Mouse (Mus musculus) megakaryocyte, embryonic 14.5 days (primary cell): ENCODE measurements around the gene Hipk2. TPM values are rescaled to one million over a fixed set of nuclear protein-coding genes. Genes with fewer than 3 reads are reported as not detected.

ENCODE experiments used
- H3K27me3 ChIP-seq: replicated peaks from 2 replicates; pipeline ENCODE3; 2012; ENCODE audit warnings: inconsistent platforms
- H3K36me3 ChIP-seq: replicated peaks from 2 replicates; pipeline ENCODE3; 2012; ENCODE audit warnings: low read length, inconsistent platforms, mixed read lengths
- H3K4me1 ChIP-seq: 2 replicates; pipeline ENCODE4 v1.6.1; 2012; ENCODE audit warnings: inconsistent platforms
- H3K4me3 ChIP-seq: replicated peaks from 2 replicates; pipeline ENCODE3; 2012; ENCODE audit warnings: moderate library complexity, mild to moderate bottlenecking, inconsistent platforms
- H3K9me3 ChIP-seq: 2 replicates; pipeline ENCODE4 v1.6.1; 2012; ENCODE audit warnings: inconsistent platforms
- FLI1 ChIP-seq: IDR thresholded peaks from 2 replicates; pipeline ENCODE4 v1.6.1; 2012; ENCODE audit warnings: low read length, inconsistent platforms, mixed read lengths
- GATA1 ChIP-seq: IDR thresholded peaks from 3 replicates; pipeline ENCODE4 v1.6.1; 2012; ENCODE audit warnings: mixed read lengths, low read length, inconsistent platforms, borderline replicate concordance
- polyA plus RNA-seq: library from polyadenylated mRNA; stranded (reverse); fragments of >175 nt; gene quantifications from 2 replicates; pipeline ENCODE4 v1.2.3, GENCODE M21; 2012; ENCODE audit warnings: low replicate concordance; ENCODE audit not compliant: insufficient read depth

Gene Hipk2
- polyA plus RNA-seq, 1 experiment = 102 TPM

DNA sequence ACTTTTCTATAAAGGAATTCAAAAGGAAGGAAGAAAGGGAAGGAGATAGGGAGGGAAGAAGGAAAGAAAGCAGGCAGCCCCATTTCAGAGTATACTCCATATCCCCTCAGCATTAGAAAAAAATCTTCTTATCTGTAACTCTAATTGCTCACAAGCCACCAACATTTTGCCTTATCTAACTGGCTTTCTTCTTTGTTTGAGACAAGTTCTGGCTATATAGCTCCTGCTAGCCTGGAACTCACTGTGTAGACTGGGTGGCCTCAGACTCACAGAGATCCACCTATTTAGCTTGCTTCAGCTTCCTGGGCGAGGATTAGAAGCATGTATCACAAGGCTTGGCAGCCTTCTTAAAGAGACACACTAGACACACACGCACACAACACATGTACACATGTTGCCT lies 24.2 kb downstream of the Hipk2 start:
- TF ChIP-seq FLI1 (no peak), GATA1 (no peak)
- H3K4me3 ChIP-seq = peak overlapping the region; percentile 66
- no peaks in the 10 kb centered on the region for H3K9me3 ChIP-seq
- no peaks in the 10 kb centered on the region for H3K27me3 ChIP-seq
- H3K4me1 ChIP-seq = peaks cover 98% of the 10 kb centered on the region
- H3K36me3 ChIP-seq = peaks cover 27% of the 10 kb centered on the region

GRCm38 (mm10) chr6:38850715-38851259 lies 25.2 kb downstream of the Hipk2 start:
- Histone ChIP-seq H3K4me3 (no peak overlapping the region), H3K27me3 (no peaks in the 10 kb centered on the region), H3K4me1 (peaks cover 99% of the 10 kb centered on the region), H3K36me3 (peaks cover 25% of the 10 kb centered on the region), H3K9me3 (no peaks in the 10 kb centered on the region)
- TF ChIP-seq FLI1 = no peak
- no peak for TF ChIP-seq GATA1

DNA sequence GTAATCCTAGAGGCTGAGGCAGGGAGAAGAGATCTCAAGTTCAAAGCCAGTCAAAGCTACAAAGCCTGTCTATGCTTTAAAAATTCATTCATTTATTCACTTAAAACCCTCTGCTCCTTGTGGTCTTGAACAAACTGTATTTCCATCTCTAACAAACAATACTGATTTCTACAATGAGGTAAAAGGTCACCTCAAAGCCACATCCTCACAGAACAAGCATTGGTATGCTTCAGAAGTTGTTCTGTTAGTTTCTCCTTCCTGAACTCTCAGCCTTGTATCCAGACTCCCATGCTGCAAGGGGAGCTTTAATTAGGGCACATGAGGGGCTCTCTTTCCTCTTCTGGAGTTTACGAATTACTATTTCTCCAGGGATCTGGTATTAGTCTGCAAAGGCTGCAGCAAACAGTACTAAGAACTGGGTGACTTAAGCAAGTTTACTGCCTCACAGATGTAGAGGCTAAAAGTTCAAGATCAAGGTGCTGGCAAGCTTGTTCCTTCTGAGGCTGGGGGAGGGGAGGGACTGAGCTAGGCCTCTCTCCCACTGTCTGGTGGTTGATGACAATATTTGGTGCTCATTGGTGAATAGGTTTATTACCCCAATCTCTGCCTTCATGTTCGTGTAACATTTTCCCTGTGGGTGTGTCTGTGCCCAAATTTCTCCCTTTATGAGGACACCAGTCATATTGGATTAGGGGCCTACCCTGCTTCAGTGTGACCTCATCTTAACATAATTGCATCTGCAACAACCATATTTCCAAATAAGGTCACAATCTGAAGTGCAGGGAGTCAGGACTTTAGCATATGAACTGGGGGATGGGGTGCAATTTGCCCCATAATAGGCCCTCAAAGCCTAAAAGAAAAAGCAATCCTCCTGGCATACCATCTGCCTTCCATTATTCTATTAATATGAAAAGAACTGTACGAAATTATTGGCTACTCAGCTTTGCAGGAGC lies 27.7 kb downstream of the Hipk2 start:
- peaks cover 31% of the 10 kb centered on the region for H3K36me3 ChIP-seq
- H3K9me3 ChIP-seq = no peaks in the 10 kb centered on the region
- no peaks in the 10 kb centered on the region for H3K27me3 ChIP-seq
- TF ChIP-seq GATA1 (no peak), FLI1 (no peak)
- H3K4me3 ChIP-seq = peak overlapping the region; percentile 21
- H3K4me1 ChIP-seq = peaks cover 97% of the 10 kb centered on the region

DNA sequence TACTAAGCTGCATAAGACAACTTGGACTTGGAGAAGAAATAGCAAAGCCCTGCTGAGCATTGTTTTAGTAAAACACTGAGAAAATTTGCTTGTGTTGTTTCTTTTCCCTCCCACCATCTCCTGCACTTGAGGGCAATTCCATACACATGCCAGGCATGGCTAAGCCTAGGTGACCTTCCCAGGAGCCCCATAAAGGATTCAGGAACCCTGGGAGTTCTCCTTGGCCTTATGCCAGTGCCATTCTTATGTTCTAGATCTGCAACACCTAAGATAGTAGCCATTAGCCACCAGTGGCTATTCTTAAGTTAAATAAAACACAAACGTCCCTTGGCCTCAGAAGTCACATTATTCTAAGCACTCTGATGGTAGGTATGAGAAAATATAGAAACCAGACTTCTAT lies 28.5 kb downstream of the Hipk2 start:
- Histone ChIP-seq H3K27me3 (no peaks in the 10 kb centered on the region), H3K4me1 (peaks cover 97% of the 10 kb centered on the region), H3K36me3 (peaks cover 37% of the 10 kb centered on the region), H3K9me3 (no peaks in the 10 kb centered on the region), H3K4me3 (no peak overlapping the region)
- TF ChIP-seq FLI1 (no peak), GATA1 (no peak)

DNA sequence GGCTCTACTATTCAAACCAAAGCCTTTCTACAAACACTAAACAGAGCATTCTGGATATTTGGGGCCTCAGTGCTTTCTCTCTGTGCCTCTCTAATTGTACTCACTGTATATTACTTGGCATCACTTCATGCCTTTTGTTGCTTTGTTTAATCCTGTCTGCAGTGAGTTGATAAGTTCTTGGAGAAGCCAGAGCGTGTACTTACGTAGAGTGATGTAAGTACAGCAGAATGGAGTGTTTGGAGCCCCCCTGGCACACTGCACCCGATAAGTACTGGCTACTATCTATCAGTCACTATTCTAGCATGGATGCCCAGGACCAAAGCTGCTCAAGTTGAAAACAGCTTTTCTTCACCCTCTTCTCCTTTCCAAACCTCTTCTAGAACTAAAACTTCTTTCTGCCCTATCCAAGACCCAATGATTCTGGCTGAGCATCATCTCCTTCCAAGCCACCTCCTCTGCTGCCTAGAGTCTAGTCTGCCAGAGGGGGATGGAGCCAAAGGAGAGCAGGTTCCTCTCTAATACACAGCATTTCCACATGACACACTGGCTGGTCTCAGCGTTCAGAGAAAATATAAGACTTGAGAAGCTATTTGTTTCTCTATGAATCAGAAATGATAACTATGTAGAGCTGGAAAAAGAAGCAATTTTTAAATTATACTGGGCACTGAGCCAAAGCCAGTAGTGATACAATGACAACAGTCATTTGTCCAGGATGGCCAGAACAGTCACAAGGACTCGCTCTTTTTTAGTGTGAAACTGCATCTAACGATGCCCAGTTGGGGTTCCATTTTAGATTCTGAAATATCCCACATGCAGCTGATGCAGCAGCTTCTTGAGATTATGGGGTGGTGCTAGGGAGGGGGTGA lies 29.4 kb downstream of the Hipk2 start:
- Histone ChIP-seq H3K4me3 (no peak overlapping the region), H3K36me3 (peaks cover 34% of the 10 kb centered on the region), H3K27me3 (no peaks in the 10 kb centered on the region), H3K9me3 (no peaks in the 10 kb centered on the region), H3K4me1 (peaks cover 97% of the 10 kb centered on the region)
- no peak for TF ChIP-seq GATA1
- TF ChIP-seq FLI1 = no peak

DNA sequence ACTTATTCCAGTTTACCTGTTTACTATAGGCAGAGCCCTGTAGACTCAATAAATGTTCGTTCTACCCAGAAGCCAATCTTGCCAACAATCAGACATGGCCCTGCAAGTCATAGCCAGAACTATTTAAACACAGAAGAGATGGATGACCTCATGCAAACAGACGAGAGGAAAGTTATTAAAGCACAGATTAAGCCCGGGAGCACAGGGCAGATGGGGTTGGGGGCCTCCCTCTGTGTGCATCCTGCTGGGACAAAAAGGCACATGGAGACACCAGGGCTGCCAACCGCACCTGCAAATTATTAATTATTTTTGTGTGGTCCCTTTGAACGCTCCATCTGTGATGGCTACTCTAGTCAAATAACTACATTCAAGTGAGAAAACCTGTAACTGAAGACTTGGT lies 30.1 kb downstream of the Hipk2 start:
- Histone ChIP-seq H3K4me1 (peaks cover 98% of the 10 kb centered on the region), H3K4me3 (no peak overlapping the region), H3K36me3 (peaks cover 36% of the 10 kb centered on the region), H3K27me3 (no peaks in the 10 kb centered on the region), H3K9me3 (no peaks in the 10 kb centered on the region)
- TF ChIP-seq GATA1 = no peak
- no peak for TF ChIP-seq FLI1

DNA sequence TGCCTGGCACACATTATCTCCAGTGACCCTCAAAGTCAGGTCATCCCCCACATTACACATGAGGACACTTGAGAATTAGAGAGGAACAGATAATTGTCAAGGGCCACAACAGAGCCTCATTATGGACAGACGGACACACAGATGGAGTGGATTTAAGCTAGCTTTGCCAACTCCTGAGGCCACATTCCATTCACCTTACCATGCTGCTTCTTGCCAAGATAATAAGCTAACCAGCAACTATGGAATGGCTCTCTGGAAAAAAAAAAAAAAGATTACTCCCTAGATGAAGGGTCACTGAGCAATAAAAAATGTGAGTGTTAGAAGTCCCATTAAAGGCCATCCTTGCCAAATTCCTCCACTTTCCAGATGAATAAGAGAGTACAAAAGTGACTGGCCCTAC lies 30.8 kb downstream of the Hipk2 start:
- TF ChIP-seq GATA1 (no peak), FLI1 (no peak)

GRCm38 (mm10) chr6:38841551-38841950 lies 34.4 kb downstream of the Hipk2 start:
- no peaks in the 10 kb centered on the region for H3K9me3 ChIP-seq
- TF ChIP-seq FLI1 (no peak), GATA1 (no peak)
- H3K36me3 ChIP-seq = peaks cover 76% of the 10 kb centered on the region
- peaks cover 98% of the 10 kb centered on the region for H3K4me1 ChIP-seq
- no peak overlapping the region for H3K4me3 ChIP-seq
- no peaks in the 10 kb centered on the region for H3K27me3 ChIP-seq

More for the DNA sequence above, 30.8 kb downstream of the Hipk2 start:
- Histone ChIP-seq H3K9me3 (no peaks in the 10 kb centered on the region), H3K4me3 (no peak overlapping the region), H3K4me1 (peaks cover 98% of the 10 kb centered on the region), H3K27me3 (no peaks in the 10 kb centered on the region), H3K36me3 (peaks cover 41% of the 10 kb centered on the region)

GRCm38 (mm10) chr6:38840780-38841179 lies 35.2 kb downstream of the Hipk2 start:
- TF ChIP-seq GATA1 = no peak
- TF ChIP-seq FLI1 = no peak
- Histone ChIP-seq H3K27me3 (no peaks in the 10 kb centered on the region), H3K4me3 (no peak overlapping the region), H3K4me1 (peaks cover 98% of the 10 kb centered on the region), H3K36me3 (peaks cover 79% of the 10 kb centered on the region), H3K9me3 (no peaks in the 10 kb centered on the region)

DNA sequence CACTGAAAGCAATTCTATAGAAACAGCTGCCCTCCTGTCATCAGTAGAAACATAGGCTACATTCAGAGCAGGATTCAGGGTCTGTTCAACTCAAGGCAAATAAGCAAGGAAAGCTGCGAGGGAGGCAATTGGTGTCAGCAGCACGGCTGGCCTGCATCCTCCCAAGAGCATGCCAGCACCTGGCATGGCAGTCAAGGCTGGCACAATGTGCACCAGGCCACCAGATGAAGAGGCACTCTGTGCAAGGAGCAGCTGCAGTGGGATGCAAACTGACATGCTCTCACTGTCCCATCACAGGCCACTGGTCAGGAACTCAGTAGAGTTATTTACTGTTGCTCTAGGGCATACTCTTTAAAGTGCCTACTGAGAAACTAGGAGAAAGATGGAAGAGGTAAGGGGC lies 35.6 kb downstream of the Hipk2 start:
- Histone ChIP-seq H3K9me3 (no peaks in the 10 kb centered on the region), H3K4me1 (peaks cover 98% of the 10 kb centered on the region), H3K36me3 (peaks cover 75% of the 10 kb centered on the region), H3K4me3 (peak overlapping the region; percentile 38), H3K27me3 (no peaks in the 10 kb centered on the region)
- TF ChIP-seq GATA1 (no peak), FLI1 (no peak)
